Comparison of ENCODE assay signal across 9 mouse cellular contexts in the genomic region with DNA sequence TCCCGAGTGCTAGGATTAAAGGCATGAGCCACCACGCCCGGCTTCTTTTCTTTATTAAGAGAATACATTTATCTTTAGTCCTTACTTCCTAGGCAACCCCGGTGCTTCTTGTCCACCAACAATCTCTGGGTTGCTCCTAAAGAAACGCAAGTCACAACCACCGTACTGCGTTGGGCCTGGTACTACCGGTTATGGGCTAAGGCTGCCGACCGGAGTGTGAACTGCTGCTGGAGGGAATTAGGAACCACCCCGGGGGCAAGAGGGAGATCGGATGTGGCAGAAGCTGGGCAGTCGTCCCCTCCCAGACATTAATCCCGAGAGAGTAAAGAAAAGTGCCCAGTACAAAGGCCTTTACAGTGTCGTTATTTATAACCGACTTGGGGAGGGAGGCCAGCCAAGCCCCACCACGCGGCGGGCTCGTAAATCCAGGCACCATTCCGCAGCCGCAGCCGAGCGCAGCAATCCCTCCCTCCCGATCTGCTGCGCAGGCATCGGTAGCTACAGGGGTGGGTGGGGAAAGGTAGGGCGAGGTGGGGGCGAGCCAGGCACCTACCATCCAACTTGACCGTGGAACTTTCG. TPM values are rescaled to one million over a fixed set of nuclear protein-coding genes. Genes with fewer than 3 reads are reported as not detected.
DNase-seq lines count a peak whose midpoint lies in the region; ATAC-seq and TF ChIP-seq lines count a peak whose summit lies in the region.
"Had no signal": no experiment of that assay in that cellular context is flagged by ENCODE, and none has a peak within 500 bp of the region (broad histone marks: within the 10 kb centered on the region; RNA-seq: fewer than 3 reads in every experiment).

No protein-coding gene starts in this region.

- 7% methylated on average over 31 of the region's 31 CpGs for WGBS in lung, postnatal 0 days
- WGBS in heart, embryonic 16.5 days, result 7% methylated on average over 31 of the region's 31 CpGs
- WGBS in small intestine, adult 2 months, result 10% methylated on average over 31 of the region's 31 CpGs

- H3K36me3 ChIP-seq in lung, postnatal 0 days (ENCODE audit: insufficient read depth, low read length), result no peaks in the 10 kb centered on the region
- H3K36me3 ChIP-seq in heart, embryonic 16.5 days (ENCODE audit: control insufficient read depth, insufficient read depth), result no peaks in the 10 kb centered on the region
- no peaks in the 10 kb centered on the region for H3K36me3 ChIP-seq in small intestine, adult 2 months (ENCODE audit: control insufficient read depth, insufficient read depth, low read length)

- no peak for ATAC-seq in lung, postnatal 0 days
- ATAC-seq in heart, embryonic 16.5 days (replicated peaks; ENCODE audit: extremely low read depth, insufficient read depth, low FRiP score), result no peak

- H3K9me3 ChIP-seq in lung, postnatal 0 days (ENCODE audit: low read length), result no peaks in the 10 kb centered on the region
- H3K9me3 ChIP-seq in heart, embryonic 16.5 days (replicated peaks; ENCODE audit: control insufficient read depth, low read length), result no peaks in the 10 kb centered on the region

- peaks cover 16% of the 10 kb centered on the region for H3K27me3 ChIP-seq in lung, postnatal 0 days (replicated peaks; ENCODE audit: insufficient read depth, low read length)
- H3K27me3 ChIP-seq in heart, embryonic 16.5 days (ENCODE audit: control insufficient read depth, insufficient read depth, low read length), result peaks cover 14% of the 10 kb centered on the region
- H3K27me3 ChIP-seq in small intestine, adult 2 months (ENCODE audit: control insufficient read depth, insufficient read depth, low read length), result peaks cover 21% of the 10 kb centered on the region

- no peak for TF ChIP-seq POLR2A in small intestine, adult 2 months (IDR thresholded peaks at IDR 0.05; ENCODE audit: low read depth, low read length)

- TF ChIP-seq EP300 in lung, postnatal 0 days (IDR thresholded peaks at IDR 0.05), result no peak

- H3K4me3 ChIP-seq in lung, postnatal 0 days (ENCODE audit: low read depth, low read length), result no peak overlapping the region
- H3K4me3 ChIP-seq in heart, embryonic 16.5 days (ENCODE audit: low read length), result peak overlapping the region; percentile 40
- peak overlapping the region; percentile 8; the same call in 1 of the 2 replicates for H3K4me3 ChIP-seq in small intestine, adult 2 months (ENCODE audit: low read depth, low read length)

- no peak overlapping the region; the same call in 1 of the 2 replicates for H3K4me2 ChIP-seq in lung, postnatal 0 days (replicated peaks; ENCODE audit: low read depth, low read length)
- peak overlapping the region; percentile 63 for H3K4me2 ChIP-seq in heart, embryonic 16.5 days (ENCODE audit: low read depth, low read length)

- no peak overlapping the region for H3K27ac ChIP-seq in lung, postnatal 0 days (ENCODE audit: low read length)
- no peak overlapping the region for H3K27ac ChIP-seq in heart, embryonic 16.5 days (ENCODE audit: low read length)
- no peak overlapping the region for H3K27ac ChIP-seq in small intestine, adult 2 months (ENCODE audit: insufficient read depth, low read depth, low read length)

- peak; percentile 9 for DNase-seq in lung, postnatal 0 days (ENCODE audit: low spot score)
- no peak for DNase-seq in lung, postnatal 36 days
- DNase-seq in kidney, postnatal 4 days, result peak; percentile 79 to 88
- DNase-seq in left cerebral cortex, adult 18-20 months (ENCODE audit: low spot score in 2 of 2), result no peak
- DNase-seq in adrenal gland, postnatal 25 days, result no peak
- no peak for DNase-seq in cerebellum, adult 18-20 months

- peaks cover 14% of the 10 kb centered on the region for H3K4me1 ChIP-seq in lung, postnatal 0 days (ENCODE audit: insufficient read depth, low read depth, low read length)
- peaks cover 38% of the 10 kb centered on the region for H3K4me1 ChIP-seq in heart, embryonic 16.5 days (ENCODE audit: control insufficient read depth, insufficient read depth, low read length)
- peaks cover 10% of the 10 kb centered on the region for H3K4me1 ChIP-seq in small intestine, adult 2 months (ENCODE audit: control insufficient read depth, insufficient read depth, insufficient read length, low read length)

- no peak overlapping the region for H3K9ac ChIP-seq in lung, postnatal 0 days (replicated peaks; ENCODE audit: low read depth)
- peak overlapping the region; percentile 61 for H3K9ac ChIP-seq in heart, embryonic 16.5 days (ENCODE audit: low read length)

- TF ChIP-seq CTCF in lung, postnatal 0 days (IDR thresholded peaks at IDR 0.05), result no peak
- TF ChIP-seq CTCF in small intestine, adult 2 months (IDR thresholded peaks at IDR 0.05; ENCODE audit: extremely low read depth, insufficient read length, insufficient replicate concordance, low read depth, low read length), result no peak

RNA-seq across cellular contexts. Expression of a gene that starts 6.6 kb away (rescaled TPM):
- 1.3 and 1.8 TPM in 2 replicates for polyA plus RNA-seq in lung, postnatal 0 days (2015; fragmentation: Nextera tagmentation; extraction: Ambion mirVana)
- polyA plus RNA-seq in heart, embryonic 16.5 days (2015; fragmentation: Nextera tagmentation; extraction: Ambion mirVana), result 0.30 and 0.56 TPM in 2 replicates
- 9.1 and 10.4 TPM in 2 replicates for polyA plus RNA-seq in small intestine, adult 2 months (2012; rRNA removed)
- 10 to 100 TPM in 1 of 2 experiments, 1 to 10 TPM in 1; 8.4 to 13.5 TPM for total RNA-seq in left cerebral cortex, adult 18-20 months (2021)
- total RNA-seq in adrenal gland, postnatal 25 days (2021), result 4.3 and 7.2 TPM in 2 replicates
- polyA plus RNA-seq: G1E had no signal

RNA-seq across cellular contexts. Expression of a gene that starts 41.6 kb away (rescaled TPM):
- 62.6 TPM in 2 replicates for polyA plus RNA-seq in lung, postnatal 0 days (2015; fragmentation: Nextera tagmentation; extraction: Ambion mirVana)
- polyA plus RNA-seq in heart, embryonic 16.5 days (2015; fragmentation: Nextera tagmentation; extraction: Ambion mirVana), result 74.4 and 76.8 TPM in 2 replicates
- polyA plus RNA-seq in small intestine, adult 2 months (2012; rRNA removed), result 16.3 and 31.5 TPM in 2 replicates
- total RNA-seq in left cerebral cortex, adult 18-20 months (2021), result 10 to 100 TPM; 67.1 to 68.0 TPM
- total RNA-seq in adrenal gland, postnatal 25 days (2021), result 70.9 and 71.7 TPM in 2 replicates

Comparison
In these comparisons a context has a peak if more than half of its experiments do, and no peak if none do; other contexts are left out.
1. DNase-seq: peak in lung, postnatal 0 days (single experiment) and kidney, postnatal 4 days (2 of 2); none in lung, postnatal 36 days (single experiment), left cerebral cortex, adult 18-20 months (0 of 2), adrenal gland, postnatal 25 days (single experiment) and cerebellum, adult 18-20 months (0 of 2).